Mouse (Mus musculus) thymus, adult 2 months (tissue): Measurements from ENCODE around the gene Csrnp1.

Experiments
- CTCF ChIP-seq: fragments of 200-500 bp; IDR thresholded peaks from 2 replicates; pipeline ENCODE4 v1.5.1; 2012; ENCODE audit warnings: mild to moderate bottlenecking, control low read depth, low read length, moderate library complexity, borderline replicate concordance; ENCODE audit not compliant: control insufficient read depth, poor library complexity, insufficient read depth; ENCODE audit errors: extremely low read depth
- POLR2A ChIP-seq: fragments of 200-500 bp; IDR thresholded peaks from 2 replicates; pipeline ENCODE4 v1.6.1; 2012; ENCODE audit warnings: mild to moderate bottlenecking, low read length, control low read depth, moderate library complexity; ENCODE audit not compliant: control insufficient read depth, poor library complexity, insufficient read depth; ENCODE audit errors: extremely low read depth

DNA sequence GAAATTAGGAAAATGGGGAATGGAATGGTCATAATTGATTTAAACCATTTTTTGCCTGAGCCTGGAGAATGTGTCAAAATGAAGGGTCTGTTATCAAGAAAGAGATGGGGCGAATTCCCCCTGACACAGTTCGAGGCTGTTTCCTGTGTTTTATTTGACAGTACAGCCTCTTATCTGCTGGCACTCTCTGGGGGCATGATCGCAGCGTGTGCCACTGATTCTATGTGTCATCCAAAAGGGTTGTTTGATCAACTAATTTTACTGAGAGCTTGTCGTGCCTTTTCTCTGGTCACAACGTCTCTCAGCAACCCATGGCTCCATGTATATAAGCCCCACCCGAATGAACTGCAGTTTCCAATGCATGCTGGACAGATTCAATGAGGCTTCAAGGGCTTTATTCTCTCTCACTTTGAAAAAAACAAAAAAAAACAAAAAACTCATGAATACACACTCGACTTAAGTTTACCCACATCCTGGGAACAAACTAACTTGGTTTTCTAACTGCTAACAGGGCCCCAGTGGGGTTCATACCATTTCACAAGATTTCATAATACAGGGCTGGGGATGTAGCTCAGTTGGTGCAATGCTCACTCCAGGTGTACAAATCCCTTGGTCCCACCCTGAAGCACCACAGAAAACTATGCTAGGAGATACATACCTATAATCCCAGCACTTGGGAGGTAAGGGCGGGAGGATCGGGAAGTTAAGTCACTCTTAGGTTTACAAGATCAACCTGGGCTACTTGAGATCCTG lies 8.8 kb upstream of the Csrnp1 start:
- no peak for TF ChIP-seq POLR2A
- TF ChIP-seq CTCF: no peak
